Mouse (Mus musculus): Measurements from ENCODE around the gene Gsx2. TPM values are rescaled to one million over a fixed set of nuclear protein-coding genes. Genes with fewer than 3 reads are reported as not detected.

Gene Gsx2
- total RNA-seq, 2 experiments from 2014 or later = 0.52 to 0.68 TPM

DNA sequence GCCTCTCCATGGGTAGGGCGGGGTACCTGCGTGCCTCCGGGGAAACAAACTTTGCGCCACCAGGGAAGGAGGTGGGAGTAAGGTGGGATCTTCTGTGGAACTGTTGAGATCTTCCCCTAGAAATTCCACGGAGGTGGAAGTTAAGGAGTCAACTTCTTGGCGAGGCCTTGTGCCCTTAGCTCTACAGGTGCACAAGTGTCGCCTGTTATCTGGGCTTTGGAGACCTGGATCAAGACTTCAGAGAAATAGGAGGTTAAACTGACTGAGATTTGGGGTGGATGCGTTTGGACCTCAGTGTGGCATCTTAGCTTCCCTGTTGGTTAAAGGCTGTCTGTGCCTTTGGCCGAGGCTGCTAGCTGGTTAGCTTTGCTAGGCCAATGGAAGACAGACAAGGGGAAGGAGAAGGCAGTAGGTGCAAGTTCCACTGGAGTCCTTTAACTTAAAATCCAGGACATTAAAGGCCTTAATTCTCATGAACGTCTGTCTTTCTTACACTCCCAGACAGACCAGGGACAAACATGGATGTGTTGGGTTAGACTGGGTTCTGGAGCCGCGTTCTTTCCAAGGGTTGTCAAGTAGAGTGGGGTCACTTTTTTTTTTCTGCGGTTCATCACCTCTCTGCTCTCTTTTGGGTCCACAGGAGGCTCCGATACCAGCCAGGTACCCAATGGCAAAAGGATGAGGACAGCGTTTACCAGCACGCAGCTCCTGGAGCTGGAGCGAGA is 1.1 kb downstream of the Gsx2 start:
- no peak for DNase-seq (ENCODE audit: low spot score in 2 of 2)

DNA sequence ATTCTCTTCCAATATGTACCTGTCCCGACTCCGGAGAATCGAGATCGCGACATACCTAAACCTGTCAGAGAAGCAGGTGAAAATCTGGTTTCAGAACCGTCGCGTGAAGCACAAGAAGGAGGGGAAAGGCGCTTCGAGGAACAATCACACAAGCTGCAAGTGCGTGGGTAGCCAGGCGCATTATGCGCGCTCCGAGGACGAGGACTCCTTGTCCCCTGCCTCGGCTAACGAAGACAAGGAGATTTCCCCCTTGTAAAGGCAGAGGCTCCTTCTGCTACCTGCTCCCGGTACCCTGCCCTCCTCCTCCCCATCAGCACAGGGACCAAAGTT is 1.6 kb downstream of the Gsx2 start:
- DNase-seq (ENCODE audit: low spot score in 2 of 2) = no peak

DNA sequence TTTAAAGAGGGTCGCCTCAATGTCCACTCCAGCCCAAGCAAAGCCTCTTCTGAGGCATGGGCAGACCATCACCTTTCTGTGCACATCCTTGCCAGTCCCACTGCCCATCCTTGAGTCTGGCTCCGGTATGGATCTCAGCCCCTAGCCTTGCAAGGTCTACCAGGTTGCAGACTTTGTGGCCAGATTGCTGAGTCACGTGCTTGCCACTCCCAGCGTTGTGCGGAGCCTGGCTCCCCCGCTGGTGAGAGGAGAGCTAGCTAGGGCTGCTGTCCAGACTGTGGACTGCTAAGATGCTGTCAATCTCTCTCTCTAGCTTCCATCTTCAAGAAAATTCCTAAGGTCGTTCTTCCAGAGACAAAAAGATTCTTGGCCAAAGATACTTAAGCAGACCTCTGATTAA is 4.2 kb downstream of the Gsx2 start:
- DNase-seq (ENCODE audit: low spot score in 2 of 2) = no peak

DNA sequence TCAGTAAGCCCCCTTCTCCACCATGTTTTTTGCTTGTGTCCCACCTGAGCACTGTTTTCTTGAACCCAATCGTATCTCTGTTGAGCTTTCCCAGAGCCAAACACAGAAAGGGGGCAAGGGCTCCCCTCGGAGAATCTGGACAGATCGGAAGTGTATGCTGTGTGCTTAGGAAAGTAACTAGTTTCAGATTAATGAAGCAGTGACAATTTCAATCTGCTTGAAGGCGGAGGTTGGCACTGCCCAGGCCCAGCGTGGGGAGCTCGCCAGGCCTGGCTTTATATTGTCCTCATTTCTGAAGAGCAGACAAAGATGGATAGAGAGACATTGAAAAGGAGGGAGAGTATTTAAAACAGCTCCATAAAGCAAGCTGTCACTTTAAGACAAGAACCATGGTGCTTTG is 7.0 kb downstream of the Gsx2 start:
- no peak for DNase-seq (ENCODE audit: low spot score in 2 of 2)

DNA sequence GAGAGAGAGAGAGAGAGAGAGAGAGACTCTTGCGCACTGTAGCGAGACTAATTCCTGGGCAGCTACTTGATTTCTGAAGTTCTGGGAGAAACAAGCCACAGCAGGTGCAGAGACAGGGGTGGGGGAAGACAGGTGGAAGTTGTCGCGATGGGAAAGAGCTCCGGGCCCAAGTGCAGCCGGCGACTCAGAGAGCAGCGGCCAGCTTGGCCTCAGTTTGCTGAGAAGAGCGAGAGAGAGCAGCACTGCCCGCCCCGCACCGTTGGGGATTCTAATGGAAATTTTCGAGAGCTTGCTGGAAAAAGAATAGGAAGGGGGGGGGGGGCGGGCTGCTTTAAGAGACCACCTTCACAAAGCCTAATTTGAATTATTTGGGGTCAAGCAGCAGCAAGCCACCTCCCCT is 7.7 kb downstream of the Gsx2 start:
- no peak for DNase-seq (ENCODE audit: low spot score in 2 of 2)

DNA sequence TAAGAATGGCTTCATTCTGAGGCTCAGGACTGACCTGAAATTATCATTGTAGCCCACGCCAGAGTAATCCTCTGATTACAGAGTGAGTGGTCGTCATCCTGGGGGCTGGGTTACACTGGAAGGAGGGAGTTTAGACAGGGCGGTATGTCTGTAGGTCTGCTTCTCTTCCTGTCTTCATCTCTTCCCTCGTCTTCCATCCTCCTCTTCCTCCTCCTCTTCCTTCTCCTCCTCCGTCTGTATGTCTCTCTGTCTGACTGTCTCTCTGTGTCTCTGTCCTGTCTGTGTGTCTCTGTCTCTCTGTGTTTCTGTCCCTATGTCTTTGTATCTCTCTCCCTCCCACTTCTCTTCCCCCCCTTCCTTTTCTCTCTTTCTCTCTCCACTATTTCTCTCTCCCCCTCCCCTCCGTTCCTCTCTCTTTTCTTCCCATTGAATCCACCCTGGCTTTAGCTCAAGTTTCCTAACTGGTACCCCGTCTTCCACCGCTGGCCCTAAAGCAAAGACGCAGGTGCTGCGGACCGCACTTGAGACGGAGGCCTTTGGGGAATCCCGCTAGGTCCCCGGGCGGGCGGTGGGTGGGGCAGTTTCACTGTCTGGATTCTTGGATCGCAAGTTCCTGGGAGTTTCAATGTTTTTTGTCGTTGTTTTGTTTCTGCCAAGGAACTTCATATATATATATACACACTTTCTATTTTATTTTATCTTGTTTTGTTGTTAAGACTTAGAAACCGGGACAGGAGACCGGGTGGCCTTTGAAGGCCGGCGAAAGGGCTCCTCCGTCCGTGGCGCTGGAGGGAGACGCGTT is 8.4 kb downstream of the Gsx2 start:
- DNase-seq (ENCODE audit: low spot score in 2 of 2) = no peak

DNA sequence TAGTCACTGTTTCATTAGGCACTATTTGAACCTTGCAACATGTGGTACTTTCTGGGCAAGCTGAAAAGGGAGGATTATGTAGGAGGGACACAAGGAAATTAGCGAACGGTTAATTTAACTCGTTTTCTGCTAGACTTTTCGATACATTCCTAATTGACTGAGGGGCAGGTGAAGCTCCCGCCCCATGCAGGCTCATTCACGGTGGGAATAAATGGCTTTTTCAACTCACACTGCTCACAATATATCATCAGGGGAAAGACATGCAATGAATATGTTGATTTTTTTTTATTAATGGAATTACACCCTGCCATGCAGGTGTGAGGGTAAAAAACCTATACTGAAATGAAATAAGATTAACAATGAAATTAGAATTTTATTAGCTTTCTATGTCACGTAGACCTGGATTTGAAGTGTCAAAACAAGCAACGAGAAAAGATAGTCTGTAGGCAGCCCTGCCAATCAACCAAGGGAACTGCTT is 9.0 kb downstream of the Gsx2 start:
- DNase-seq (ENCODE audit: low spot score in 2 of 2) = no peak

DNA sequence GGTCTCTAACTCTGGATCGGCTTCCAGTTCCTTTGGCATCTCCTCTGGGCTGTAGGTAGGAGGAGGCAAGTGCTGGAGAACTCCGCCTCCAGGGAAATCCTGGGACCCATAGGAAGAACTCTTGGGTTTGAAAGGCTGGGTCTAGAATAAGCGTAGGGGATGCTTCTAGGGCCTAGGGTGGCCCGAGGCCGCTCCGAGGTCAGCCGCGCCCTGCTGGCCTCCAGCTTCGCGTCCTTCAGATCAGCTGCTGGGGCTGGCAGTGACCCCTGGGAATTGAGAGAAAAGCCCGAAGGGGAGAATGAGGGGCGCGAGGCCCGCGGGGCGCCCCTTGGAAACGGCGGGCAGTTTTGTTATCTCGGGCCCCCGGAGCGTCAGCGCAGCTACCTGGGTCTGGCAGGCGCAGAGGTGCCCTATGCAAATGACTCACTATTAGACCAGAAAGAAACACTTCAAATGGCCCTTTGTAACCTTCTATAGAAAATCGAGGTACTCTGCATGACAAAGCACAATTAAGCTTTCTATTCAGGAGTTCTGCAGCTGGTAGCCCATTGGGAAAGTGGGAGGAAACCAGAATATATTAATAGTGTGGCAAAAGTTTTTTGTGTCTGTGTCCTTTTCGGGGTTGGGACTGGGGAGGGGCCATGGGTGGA is 9.6 kb downstream of the Gsx2 start:
- no peak for DNase-seq (ENCODE audit: low spot score in 2 of 2)

DNA sequence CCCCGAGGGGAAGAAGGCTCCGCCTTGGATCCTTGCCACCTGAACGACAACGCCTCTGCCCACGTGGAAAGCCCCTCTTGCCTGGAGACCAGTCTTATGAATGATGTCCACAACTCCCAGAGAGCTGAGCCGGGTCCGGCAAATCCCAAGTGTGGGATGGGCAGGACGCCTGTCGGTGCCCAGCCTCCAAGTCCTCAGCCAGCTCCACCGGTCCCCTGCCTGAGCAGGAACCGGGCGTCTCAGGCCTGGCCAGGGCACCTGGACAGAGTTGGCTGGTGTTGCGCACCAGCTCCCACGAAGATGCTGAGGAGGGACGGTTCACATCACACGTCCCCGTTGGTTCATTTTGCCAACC is 10.1 kb downstream of the Gsx2 start:
- no peak for DNase-seq (ENCODE audit: low spot score in 2 of 2)

DNA sequence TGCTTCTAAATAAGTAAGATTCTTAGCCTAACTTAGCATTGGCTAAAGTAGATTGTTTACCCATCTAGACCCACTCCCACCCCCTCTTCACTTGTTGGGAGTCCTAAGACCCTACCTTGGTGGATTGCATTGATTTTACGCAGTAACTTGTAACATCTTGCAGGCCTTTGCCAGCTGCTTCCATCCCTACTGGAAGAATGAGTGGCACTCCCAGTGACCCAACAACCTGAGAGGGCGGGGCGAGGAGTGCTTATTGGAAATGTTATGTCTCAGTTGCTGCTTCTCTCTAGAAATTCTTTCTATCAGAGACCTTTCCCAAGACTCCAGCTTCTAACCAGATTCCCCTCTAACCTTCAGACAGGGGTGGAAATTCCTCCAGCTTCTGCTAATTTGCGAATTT is 10.5 kb downstream of the Gsx2 start:
- no peak for DNase-seq (ENCODE audit: low spot score in 2 of 2)

DNA sequence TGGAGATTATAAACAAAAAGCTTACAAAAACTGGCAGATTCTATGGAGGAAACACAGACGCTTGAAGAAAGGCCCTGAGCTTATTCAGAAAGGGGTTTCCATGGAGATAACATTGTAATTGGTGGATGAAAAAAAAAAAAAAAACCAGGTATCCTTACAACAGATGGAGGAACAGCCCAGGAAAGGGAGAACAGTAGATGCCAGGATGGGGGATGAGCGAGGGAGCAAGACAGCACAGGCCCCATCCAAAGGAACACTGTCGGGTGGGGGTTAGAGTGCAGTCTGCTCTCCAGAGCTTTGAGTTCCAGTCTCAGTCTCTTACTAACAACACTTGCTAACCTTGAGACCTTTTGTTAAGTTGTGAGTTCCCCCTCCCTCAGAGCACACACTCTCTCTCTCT is 31.1 kb downstream of the Gsx2 start:
- DNase-seq (ENCODE audit: low spot score in 2 of 2) = no peak

DNA sequence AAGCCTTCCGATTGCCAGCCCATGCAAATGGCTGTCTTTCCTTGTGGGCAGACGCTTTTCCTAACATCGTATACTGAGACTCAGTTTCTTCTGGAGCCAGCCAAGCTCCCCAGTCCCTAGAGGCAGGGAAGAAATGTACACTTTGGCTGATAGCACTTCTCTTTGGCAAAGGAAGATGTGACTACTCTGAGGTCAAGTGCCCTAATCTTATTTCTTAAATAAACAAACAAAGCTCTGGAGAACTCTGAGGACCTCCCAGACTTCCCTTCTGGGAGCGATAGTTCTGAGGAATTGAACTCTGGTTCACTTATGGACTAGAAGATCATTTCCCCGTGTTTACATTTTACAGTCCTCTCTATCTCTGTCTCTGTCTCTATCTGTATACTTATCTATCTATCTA is 34.0 kb downstream of the Gsx2 start:
- DNase-seq (ENCODE audit: low spot score in 2 of 2) = no peak

DNA sequence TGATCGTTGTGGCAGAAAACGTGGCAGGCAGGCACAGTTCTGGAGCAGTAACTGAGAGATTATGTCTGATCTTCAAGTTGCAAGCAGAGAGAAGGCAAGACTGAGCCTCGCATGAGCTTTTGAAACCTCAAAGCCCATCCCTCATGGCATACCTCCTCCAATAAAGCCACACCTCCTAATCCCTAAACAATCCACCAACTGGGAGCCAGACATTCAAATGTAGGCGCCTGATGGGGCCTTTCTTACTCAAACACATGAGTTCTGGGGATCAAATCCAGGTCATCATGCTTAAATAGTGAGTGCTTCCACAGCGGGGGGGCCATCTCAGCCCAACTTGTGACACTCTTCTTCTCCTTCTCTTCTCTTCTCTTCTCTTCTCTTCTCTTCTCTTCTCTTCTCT is 36.4 kb downstream of the Gsx2 start:
- DNase-seq (ENCODE audit: low spot score in 2 of 2) = no peak

DNA sequence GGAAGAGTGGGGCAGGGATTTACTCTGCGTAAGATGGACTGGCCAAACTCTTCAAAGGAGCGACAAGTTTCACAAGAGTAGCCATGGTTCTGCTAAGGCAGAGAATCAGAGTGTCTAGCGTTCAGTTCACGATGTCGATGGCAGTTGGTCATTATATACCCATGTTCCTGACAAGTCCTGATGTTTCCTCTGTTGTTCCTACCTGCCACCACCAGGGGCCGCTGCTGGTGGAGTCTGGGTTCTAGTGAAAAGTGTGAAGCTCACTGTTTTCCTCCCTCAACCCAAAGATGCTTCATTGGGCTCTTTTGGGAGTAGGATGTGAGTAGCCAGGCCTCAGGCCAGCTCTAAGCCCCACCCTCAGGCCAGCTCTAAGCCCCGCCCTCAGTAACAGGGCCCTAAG is 43.4 kb downstream of the Gsx2 start:
- no peak for DNase-seq (ENCODE audit: low spot score in 2 of 2)

DNA sequence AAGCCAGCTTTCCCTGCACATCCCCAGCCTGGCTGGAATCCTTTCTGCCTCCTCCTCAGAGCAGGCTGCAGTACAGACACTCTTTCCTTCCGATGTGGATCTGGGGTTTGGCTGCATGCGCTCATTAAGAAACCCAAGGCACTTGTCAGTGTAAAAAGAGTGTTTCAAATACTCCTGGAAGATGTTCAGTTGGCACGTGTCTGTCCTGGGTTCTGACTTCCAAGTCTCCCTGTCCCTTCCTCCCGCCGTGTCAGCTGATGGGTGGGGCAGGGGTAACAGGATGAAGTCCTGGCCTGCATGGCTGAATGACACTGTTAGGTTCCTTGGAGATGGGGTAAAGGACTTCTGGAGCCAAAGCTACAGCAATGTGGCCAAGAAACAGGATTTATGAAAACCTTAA is 46.2 kb downstream of the Gsx2 start:
- no peak for DNase-seq (ENCODE audit: low spot score in 2 of 2)

Other genes with a start within 250 kb of the Gsx2 start
- 10 to 100 TPM; 14.8 to 20.5 TPM for gene Chic2, start 30.8 kb upstream of the Gsx2 start, total RNA-seq (2021)
- gene Pdgfra, start 76.7 kb downstream of the Gsx2 start, total RNA-seq (2021) = 10 to 100 TPM; 31.8 to 33.5 TPM

All from layer of hippocampus, adult 18-20 months (tissue).